Mouse (Mus musculus) C2C12 (cell line): Measurements from ENCODE around the gene Six3. TPM values are rescaled to one million over a fixed set of nuclear protein-coding genes. Genes with fewer than 3 reads are reported as not detected.

Experiments
- H3K27me3 ChIP-seq: one replicate; pipeline ENCODE4 v1.6.1; 2011; ENCODE audit not compliant: control insufficient read depth, insufficient read depth, insufficient read length
- H3K36me3 ChIP-seq: one replicate; pipeline ENCODE4 v1.6.1; 2011; ENCODE audit not compliant: control insufficient read depth, insufficient read depth
- H3K4me3 ChIP-seq: one replicate; pipeline ENCODE4 v1.5.1; 2011; ENCODE audit warnings: mild to moderate bottlenecking, control low read depth; ENCODE audit not compliant: poor library complexity, insufficient read depth, severe bottlenecking
- H3K79me2 ChIP-seq: one replicate; pipeline ENCODE4 v1.6.1; 2011; ENCODE audit not compliant: control insufficient read depth, insufficient read depth
- H3K79me3 ChIP-seq: one replicate; pipeline ENCODE4 v1.6.1; 2011; ENCODE audit warnings: low read depth, control low read depth
- H3ac ChIP-seq: one replicate; pipeline ENCODE3; 2011; ENCODE audit warnings: low read depth; ENCODE audit not compliant: control insufficient read depth, insufficient read length
- CEBPB ChIP-seq: IDR thresholded peaks from one replicate; pipeline ENCODE4 v1.6.1; 2011; ENCODE audit warnings: low read depth, mild to moderate bottlenecking, control low read depth, moderate library complexity
- CTCF ChIP-seq: IDR thresholded peaks from one replicate; pipeline ENCODE4 v1.5.1; 2011; ENCODE audit not compliant: control insufficient read depth, insufficient read depth, insufficient read length
- FOSL1 ChIP-seq: IDR thresholded peaks from one replicate; pipeline ENCODE4 v1.8.0; 2011; ENCODE audit warnings: mild to moderate bottlenecking, low read length; ENCODE audit not compliant: poor library complexity, insufficient read depth, severe bottlenecking
- MAX ChIP-seq: IDR thresholded peaks from one replicate; pipeline ENCODE4 v1.6.1; 2011; ENCODE audit warnings: mild to moderate bottlenecking, control low read depth
- MYOD1 ChIP-seq: IDR thresholded peaks from one replicate; pipeline ENCODE4 v1.6.1; 2011; ENCODE audit warnings: low read depth; ENCODE audit not compliant: control insufficient read depth, insufficient read length
- MYOG ChIP-seq: IDR thresholded peaks from one replicate; pipeline ENCODE4 v1.6.1; 2011; ENCODE audit not compliant: control insufficient read depth, insufficient read length; ENCODE audit errors: extremely low read depth
- USF1 ChIP-seq: IDR thresholded peaks from one replicate; pipeline ENCODE4 v1.6.1; 2011; ENCODE audit warnings: low read depth, mild to moderate bottlenecking, control low read depth, moderate library complexity
- polyA plus RNA-seq: library from polyadenylated mRNA; unstranded; fragments of >200 nt; fragmentation: generic; extraction: Trizol; gene quantifications from one replicate; pipeline ENCODE4 v1.2.1, GENCODE M21; 2012; ENCODE audit warnings: missing spikeins

Gene Six3
- polyA plus RNA-seq, 1 experiment: not detected

DNA sequence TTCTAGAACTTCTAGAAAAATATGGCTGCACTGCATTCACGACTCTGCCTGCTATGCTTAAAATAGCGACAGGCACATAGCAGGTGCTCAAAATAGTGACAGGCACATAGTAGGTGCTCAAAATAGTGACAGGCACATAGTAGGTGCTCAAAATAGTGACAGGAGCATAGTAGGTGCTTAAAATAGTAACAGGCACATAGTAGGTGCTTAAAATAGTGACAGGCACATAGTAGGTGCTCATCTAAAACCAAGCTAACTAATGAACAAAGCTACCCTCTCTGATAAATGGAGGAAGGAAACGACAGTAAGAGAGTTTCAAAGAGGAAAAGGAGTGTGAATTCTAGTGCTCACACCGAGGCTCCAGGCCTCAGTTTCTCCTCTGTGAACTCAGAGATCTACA, 29.2 kb upstream of the Six3 start:
- Histone ChIP-seq H3K79me2 (no peaks in the 10 kb centered on the region), H3K4me3 (no peak overlapping the region), H3K36me3 (no peaks in the 10 kb centered on the region), H3K27me3 (no peaks in the 10 kb centered on the region), H3K79me3 (no peaks in the 10 kb centered on the region), H3ac (no peak overlapping the region)
- TF ChIP-seq USF1 (no peak), MYOG (no peak), CEBPB (no peak), FOSL1 (no peak), MYOD1 (no peak)

DNA sequence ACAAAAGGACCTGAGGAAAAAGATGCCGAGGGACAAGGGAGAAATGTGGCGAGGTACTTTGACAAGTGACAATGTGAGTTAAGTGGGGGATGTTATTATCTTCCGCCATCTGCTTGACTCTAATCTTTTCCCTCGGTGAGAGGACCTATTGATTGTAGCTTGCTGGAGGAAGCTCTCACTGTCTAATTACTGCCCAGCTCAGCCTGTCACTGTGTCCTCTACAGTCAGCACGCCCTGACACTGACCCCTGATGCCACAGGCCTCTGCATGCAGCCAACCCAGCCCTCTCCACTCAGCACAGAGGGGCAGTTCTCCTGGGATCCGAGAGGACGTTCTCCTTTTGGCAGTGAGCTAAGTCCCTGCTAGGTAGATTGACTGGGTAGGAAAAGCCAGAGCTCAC, 28.8 kb upstream of the Six3 start:
- Histone ChIP-seq H3K79me3 (no peaks in the 10 kb centered on the region), H3K27me3 (no peaks in the 10 kb centered on the region), H3K36me3 (no peaks in the 10 kb centered on the region), H3ac (no peak overlapping the region), H3K79me2 (no peaks in the 10 kb centered on the region), H3K4me3 (no peak overlapping the region)
- TF ChIP-seq MYOD1 (no peak), MAX (no peak), MYOG (no peak), FOSL1 (no peak)

DNA sequence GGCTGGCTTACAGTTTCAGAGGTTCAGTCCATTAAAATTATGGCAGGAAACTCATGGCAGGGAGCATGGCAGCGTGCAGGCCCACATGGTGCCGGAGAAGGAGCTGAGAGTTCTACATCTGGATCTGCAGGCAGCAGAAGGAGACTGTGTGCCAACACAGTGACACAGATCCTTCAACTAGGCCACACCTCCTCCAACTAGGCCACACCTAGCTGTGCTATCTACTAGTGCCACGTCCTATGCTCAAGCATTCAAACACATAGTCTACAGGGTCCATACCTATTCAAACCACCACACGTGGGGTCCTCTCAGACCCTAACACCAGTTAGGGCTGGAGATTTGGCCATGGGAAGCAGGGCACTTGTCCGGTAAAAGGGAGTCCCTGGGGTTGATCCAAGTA, 27.6 kb upstream of the Six3 start:
- Histone ChIP-seq H3K36me3 (no peaks in the 10 kb centered on the region), H3K27me3 (no peaks in the 10 kb centered on the region), H3K79me3 (no peaks in the 10 kb centered on the region), H3K79me2 (no peaks in the 10 kb centered on the region), H3ac (no peak overlapping the region), H3K4me3 (no peak overlapping the region)
- TF ChIP-seq MAX (no peak), MYOD1 (no peak), USF1 (no peak), CEBPB (no peak), MYOG (no peak), FOSL1 (no peak), CTCF (no peak)

DNA sequence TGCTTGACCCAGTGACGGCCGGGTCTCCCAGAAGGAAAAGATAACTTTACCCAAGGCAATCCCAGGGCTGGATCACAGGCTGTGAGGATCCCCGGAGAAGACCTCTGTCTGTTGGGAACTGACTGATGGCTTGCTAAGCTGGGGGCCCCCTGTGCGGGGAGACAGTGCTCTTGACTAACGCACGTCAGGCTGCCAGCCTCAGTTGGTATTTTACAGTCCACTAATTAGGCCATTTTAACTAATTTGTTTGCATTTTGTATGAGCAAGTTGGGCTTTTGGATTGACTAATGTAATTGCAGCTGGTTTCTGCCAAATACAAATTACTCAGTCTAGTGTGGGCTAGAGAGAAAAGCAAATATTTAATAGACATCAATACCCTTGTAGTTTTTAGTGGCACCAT, 21.4 kb upstream of the Six3 start:
- Histone ChIP-seq H3K79me3 (no peaks in the 10 kb centered on the region), H3K79me2 (no peaks in the 10 kb centered on the region)
- TF ChIP-seq MYOD1 (no peak), CEBPB (no peak), MAX (no peak), MYOG (no peak), CTCF (no peak), USF1 (no peak), FOSL1 (no peak)

DNA sequence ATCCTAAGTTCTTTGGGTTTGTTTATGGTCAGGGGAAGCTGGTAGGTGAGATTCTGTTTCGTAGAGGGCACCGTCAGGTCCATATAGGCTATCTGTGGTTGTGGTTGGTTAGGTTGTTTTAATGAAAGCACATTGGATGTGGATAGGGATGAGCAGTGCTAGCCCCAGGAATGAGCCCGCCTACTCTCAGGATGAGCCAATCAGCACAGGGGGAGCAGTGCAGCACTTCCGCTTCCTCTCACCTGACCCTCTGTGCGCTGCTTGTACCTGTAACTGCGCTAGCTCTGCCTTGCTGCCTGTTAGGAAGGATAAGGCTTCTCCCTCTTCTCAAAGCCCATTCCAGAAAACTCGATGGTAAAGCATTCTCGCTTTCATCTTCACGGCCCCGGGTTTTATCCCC, 17.6 kb upstream of the Six3 start:
- Histone ChIP-seq H3K79me2 (no peaks in the 10 kb centered on the region), H3ac (no peak overlapping the region), H3K27me3 (no peaks in the 10 kb centered on the region), H3K79me3 (no peaks in the 10 kb centered on the region), H3K36me3 (no peaks in the 10 kb centered on the region), H3K4me3 (no peak overlapping the region)
- TF ChIP-seq FOSL1: no peak
- TF ChIP-seq MYOD1: no peak
- TF ChIP-seq USF1: no peak
- TF ChIP-seq CEBPB: no peak
- TF ChIP-seq CTCF: no peak
- no peak for TF ChIP-seq MAX
- no peak for TF ChIP-seq MYOG

More for the DNA sequence above, 21.4 kb upstream of the Six3 start:
- Histone ChIP-seq H3ac (no peak overlapping the region), H3K4me3 (no peak overlapping the region), H3K27me3 (no peaks in the 10 kb centered on the region), H3K36me3 (no peaks in the 10 kb centered on the region)

GRCm38 (mm10) chr17:85596341-85596890, 17.0 kb upstream of the Six3 start:
- Histone ChIP-seq H3ac (no peak overlapping the region), H3K27me3 (no peaks in the 10 kb centered on the region), H3K79me3 (no peaks in the 10 kb centered on the region), H3K36me3 (no peaks in the 10 kb centered on the region), H3K79me2 (no peaks in the 10 kb centered on the region), H3K4me3 (no peak overlapping the region)
- TF ChIP-seq MAX: no peak
- TF ChIP-seq CEBPB: no peak
- TF ChIP-seq MYOD1: no peak
- no peak for TF ChIP-seq MYOG
- TF ChIP-seq FOSL1: no peak
- no peak for TF ChIP-seq USF1
- no peak for TF ChIP-seq CTCF
